Mouse (Mus musculus) heart, postnatal 0 days (tissue): ENCODE results near the gene Ptpn3.

Source experiments
- CTCF ChIP-seq: IDR thresholded peaks from 2 replicates; pipeline ENCODE4 v1.5.1; 2016; ENCODE audit warnings: antibody characterized with exemption, control low read depth, low read depth
- EP300 ChIP-seq: IDR thresholded peaks from 2 replicates; pipeline ENCODE4 v1.6.1; 2016; ENCODE audit warnings: antibody characterized with exemption, low read depth

- TF ChIP-seq CTCF (peak; percentile 23; the same call in 1 of the 2 replicates), EP300 (no peak)
Observed at GRCm38 (mm10) chr4:57216535-57216934, 85.1 kb downstream of the Ptpn3 start.
